Mouse (Mus musculus) forelimb bud, embryonic 11.5 days (tissue): ENCODE data around the gene Cby3.

Source experiments
- DNase-seq: peaks from one replicate; pipeline ENCODE4 v3.0.0-alpha.2; 2012; ENCODE audit warnings: low read depth, low spot score

The Cby3 gene

DNA sequence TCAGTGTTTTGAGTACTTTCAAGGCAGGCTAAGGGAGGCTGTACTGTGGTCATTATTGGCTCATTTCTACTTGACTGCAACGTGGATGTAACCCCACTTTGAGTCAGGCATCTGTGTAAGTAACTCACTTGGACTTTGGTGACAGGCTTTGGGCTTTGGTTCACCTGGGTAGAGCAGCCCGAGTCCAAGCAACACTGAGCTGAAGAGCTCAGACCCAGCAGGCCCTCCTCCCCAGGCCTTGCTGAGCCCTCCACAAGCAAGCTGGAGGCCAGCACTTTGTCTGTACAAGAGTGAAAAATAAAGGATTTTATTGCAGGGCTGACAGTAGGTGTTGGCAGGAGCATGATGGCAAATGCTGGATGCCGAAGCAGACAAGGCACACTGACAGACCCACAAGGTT, 34.7 kb downstream of the Cby3 start:
- no peak for DNase-seq

DNA sequence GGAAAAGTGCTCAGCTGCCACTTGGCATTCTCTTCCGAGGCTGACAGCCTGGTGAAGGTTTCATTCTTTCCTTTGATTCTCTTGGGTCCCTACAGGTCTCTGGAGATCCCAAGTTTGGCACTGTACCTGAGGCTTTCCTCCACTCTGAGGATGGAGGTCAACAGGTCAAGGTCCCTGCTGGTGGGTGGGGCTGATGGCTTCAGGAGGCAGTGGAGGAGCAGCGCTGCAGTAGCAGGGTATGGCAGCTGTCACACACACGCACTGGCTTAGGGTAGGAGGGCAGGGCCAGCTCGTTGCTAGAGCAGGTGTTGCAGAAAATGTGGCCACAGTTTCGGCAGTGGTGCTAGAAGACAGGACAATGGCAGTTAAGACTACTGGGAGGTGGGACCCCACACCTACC, 35.4 kb downstream of the Cby3 start:
- DNase-seq: no peak

DNA sequence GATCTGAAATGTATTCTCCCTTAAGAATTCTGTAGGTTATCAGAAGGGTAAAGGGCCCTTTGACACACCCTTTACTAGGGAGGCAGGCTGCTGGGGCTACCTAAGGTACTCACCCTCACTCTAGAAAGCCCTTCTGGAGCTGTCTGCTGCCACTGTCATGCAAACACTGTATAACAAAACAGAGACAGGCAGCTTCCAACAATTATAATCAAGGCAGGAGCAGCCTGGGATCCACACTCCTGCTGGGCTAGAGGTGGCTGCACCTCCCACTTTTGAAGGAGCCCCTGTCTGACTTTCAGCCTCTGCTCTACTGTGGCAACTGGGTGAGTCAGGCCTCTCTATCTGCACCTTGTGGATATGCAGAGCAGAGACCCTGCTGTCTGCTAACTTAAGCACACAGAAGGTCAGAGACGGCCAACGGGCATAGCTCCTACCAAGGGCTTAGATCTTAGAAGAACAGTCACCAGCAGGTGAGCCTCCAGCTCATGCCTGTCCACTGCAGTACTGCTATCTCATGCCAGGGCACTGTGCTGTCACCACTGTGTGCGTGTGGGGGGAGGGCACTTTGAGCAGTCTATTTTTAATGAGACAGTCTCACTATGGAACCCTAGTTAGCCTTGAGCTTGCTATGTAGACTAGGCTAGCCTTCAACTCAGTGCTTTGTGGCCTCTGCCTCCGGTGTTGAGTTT, 37.2 kb downstream of the Cby3 start:
- DNase-seq: no peak

DNA sequence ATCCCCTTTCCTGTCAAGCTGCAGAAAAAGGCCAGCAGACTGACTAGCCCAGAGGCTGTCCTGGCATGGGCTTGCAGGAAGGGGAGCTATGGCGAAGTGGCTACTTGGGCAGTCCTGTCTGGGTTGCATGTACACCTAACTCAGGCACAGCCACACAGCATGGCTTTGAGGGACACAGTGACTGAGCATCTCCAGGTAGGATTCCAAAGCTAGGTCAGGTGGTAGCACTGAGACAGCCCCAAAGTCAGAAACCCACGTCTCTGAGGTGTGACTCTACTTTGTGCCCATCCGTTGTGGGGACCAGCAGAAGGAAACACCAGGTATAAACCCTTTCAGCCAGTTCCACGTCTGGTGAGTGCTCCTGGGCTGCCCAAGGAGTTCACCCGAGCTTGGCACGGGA, 39.0 kb downstream of the Cby3 start:
- DNase-seq: no peak

DNA sequence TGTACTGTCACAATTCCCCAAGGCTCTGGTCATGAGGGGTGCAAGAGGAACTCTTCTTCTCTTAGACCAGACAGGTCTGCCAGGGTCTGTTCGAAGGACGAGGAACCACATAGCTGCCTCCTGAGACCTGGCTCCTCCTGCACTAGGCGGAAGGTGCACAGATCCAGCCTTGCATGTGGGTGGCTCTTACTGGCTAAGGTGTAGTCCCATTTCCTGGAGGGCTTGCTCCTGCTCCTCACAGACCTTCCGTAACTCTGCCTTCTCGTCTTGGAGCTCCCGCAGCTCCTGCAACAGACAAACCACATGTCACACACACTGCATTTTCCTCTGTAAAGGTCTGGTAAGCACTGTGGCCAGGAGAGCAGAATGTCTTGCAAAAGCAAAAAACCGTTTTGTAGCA, 40.5 kb downstream of the Cby3 start:
- DNase-seq: no peak

DNA sequence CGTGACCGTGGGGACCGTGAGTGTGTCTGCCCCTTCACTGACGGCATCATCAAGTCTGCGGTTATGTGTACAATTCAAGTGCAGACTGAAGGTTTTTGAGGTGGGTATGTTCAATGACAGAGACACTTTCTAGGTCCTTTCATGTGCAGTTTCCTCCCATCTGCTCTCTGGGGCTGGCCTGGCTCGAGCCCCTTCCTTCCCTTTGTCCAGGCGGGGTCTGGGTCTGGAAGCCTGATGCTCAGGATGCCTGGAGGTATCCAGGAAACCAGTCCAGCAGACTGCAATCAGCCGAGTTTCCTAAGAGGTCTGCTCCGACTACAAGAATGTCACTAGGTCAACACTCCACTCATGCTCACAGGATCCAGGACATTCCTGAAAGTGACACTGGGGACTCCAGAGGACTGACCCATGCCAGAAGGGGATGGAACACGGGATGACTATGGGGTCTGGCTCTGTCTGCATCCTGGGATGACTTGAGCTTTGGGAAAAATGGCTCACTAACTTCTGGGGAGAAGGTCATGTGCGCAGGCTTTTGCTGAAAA, 42.6 kb downstream of the Cby3 start:
- no peak for DNase-seq

DNA sequence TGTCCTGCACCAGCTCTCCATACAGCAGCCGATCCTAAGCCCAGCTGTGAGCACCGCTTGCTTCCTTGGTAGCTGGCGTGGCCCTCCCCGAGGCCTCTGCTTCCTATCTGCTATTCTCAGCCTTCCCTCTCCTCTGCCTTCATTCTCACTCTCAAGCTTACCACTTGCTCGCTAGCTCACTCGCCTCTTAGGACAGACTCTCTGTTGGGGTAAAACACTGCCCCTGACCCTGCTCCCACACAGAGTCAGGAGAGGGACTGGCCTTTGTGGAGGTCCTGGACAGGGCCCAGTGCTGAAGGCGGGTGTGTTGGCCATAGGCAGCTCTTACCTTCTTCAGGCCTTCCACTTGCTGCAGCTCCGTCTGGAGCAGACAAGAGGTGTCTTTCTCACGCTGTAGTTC, 43.1 kb downstream of the Cby3 start:
- DNase-seq: no peak

DNA sequence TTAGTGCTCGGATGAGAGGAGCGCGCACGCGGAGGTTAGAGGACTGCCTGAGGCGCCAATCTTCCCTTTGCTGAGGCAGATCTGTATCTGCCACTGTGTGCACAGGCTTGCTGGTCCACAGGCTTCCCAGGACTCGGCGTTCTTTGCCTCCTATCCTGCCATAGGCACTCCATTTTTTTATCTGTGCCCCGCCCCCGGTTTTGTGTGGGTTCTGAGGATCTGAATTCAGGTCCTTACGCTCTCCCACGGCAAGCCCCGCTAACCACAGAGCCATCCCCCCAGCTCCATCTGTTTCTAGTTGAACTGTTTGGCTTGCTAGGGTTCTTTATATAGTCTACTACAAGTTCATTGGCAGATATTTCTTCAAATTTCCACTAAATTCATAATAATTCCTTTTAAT, 44.5 kb downstream of the Cby3 start:
- DNase-seq: no peak

DNA sequence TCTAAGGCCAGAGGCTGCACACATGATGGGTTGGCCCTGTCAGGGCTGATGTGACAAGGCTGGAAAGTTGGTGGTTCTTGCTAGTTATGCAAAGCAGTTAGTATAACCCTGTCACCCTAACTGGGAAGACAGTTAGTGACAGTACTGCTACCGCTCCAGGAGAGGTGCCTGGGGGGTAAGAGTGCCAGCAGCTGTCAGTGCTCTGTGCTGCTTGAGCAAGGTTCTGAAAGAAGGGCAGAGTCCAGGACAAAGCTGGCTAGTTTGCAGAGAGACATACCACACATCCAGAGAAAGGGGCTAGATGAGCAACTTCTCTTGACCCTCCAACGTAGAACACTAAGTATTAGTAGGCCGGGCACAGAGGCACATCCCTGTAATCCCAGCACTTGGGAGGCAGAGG, 48.2 kb downstream of the Cby3 start:
- no peak for DNase-seq

DNA sequence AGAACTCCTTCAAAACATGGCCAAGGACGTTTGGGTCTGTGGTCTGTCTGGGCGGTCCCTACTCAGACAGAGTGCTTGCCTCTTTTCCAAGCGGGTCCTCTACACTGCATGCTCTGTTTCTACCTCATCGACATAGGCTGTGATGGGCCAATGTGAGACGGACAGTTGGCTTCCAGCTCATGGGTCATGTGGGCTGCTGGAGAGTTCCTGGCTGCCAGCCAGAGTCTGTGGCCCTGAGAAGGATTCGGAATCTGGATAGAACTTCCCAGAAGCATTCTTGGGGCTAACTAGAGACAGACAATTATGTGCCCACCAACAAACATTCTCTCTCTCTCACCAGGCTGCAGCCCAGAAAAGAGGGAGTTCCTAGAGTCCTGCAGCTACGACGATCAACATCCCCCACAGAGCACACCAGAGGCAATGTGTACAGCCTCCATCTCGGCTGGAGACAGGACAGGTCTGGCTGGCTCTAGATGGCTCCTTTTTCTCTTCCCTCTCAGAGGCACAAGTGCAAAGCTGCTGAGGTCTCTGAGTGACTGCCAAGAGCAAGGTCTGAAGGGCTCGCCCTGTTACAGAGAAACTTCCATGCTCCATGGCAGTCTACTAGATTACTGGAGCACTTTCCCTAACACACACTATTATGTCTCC, 49.2 kb downstream of the Cby3 start:
- DNase-seq: no peak

DNA sequence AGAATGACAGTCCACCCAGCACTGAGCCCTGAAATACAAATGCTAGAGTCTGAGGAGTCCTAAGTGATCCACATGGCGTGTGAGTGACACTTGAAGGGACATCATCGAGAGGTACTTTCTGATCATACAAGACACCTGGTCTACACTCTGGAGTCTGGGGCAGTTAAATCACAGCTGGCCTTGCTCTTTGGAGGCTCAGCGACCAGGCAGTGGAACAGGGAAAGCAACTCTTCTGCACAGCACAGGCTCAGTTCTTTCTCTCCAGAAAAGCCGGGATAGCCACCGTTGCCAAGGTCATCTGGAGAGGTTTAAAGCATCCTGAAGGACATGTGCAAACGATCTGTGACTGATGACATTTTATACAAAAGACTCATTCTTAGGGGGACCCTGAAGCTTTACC, 53.0 kb downstream of the Cby3 start:
- no peak for DNase-seq
